ENCODE assay signal across 21 mouse cellular contexts in genomic region chr1:134168985-134169697, GRCm38 (mm10). TPM values are rescaled to one million over a fixed set of nuclear protein-coding genes. Genes with fewer than 3 reads are reported as not detected.
"Had no signal": no experiment of that assay in that cellular context is flagged by ENCODE, and none has a peak within 500 bp of the region (broad histone marks: within the 10 kb centered on the region; RNA-seq: fewer than 3 reads in every experiment).

No protein-coding gene starts in this region.

- ATAC-seq: liver, postnatal 0 days; lung, postnatal 0 days; midbrain, embryonic 16.5 days had no signal

- H3K4me3 ChIP-seq: liver, embryonic 13.5 days; liver, embryonic 15.5 days; lung, embryonic 15.5 days; megakaryocyte, embryonic 14.5 days; midbrain, embryonic 12.5 days; neural tube, embryonic 12.5 days; stomach, embryonic 15.5 days had no signal

- H3K27ac ChIP-seq: liver, embryonic 13.5 days; liver, embryonic 15.5 days; lung, embryonic 15.5 days; macrophage; midbrain, embryonic 12.5 days; neural tube, embryonic 12.5 days; stomach, embryonic 15.5 days had no signal

- H3K9me3 ChIP-seq: liver, embryonic 13.5 days; liver, embryonic 15.5 days; lung, embryonic 15.5 days; midbrain, embryonic 12.5 days; neural tube, embryonic 12.5 days; stomach, embryonic 15.5 days had no signal

- DNase-seq: liver, embryonic 13.5 days; liver, postnatal 0 days; lung, adult 2 months; lung, postnatal 14 days; lung, postnatal 36 days; midbrain, embryonic 14.5 days; right cerebral cortex, postnatal 14 days; thymus, adult 2 months; thymus, postnatal 25 days; thymus, postnatal 4 days had no signal

- H3K4me2 ChIP-seq: liver, embryonic 13.5 days; liver, embryonic 15.5 days; lung, embryonic 15.5 days; midbrain, embryonic 12.5 days; neural tube, embryonic 12.5 days; stomach, embryonic 15.5 days had no signal

- H3K36me3 ChIP-seq: liver, embryonic 13.5 days; liver, embryonic 15.5 days; lung, embryonic 15.5 days; midbrain, embryonic 12.5 days; neural tube, embryonic 12.5 days; stomach, embryonic 15.5 days had no signal

- H3K9ac ChIP-seq: liver, embryonic 13.5 days; liver, embryonic 15.5 days; liver, postnatal 0 days; lung, embryonic 15.5 days; midbrain, embryonic 12.5 days; neural tube, embryonic 12.5 days; stomach, embryonic 15.5 days had no signal

- H3K4me1 ChIP-seq: lung, embryonic 15.5 days; midbrain, embryonic 12.5 days; neural tube, embryonic 12.5 days; stomach, embryonic 15.5 days had no signal

- H3K27me3 ChIP-seq: liver, embryonic 13.5 days; liver, embryonic 15.5 days; lung, embryonic 15.5 days; midbrain, embryonic 12.5 days; neural tube, embryonic 12.5 days; stomach, embryonic 15.5 days had no signal

RNA-seq across cellular contexts. Expression of gene Mybph, which starts 24.1 kb away (rescaled TPM):
- polyA plus RNA-seq: liver, postnatal 0 days; macrophage; midbrain, embryonic 12.5 days; spleen, adult 2 months; urinary bladder, adult 2 months had no signal

RNA-seq across cellular contexts. Expression of gene Chit1, which starts 58.1 kb away (rescaled TPM):
- polyA plus RNA-seq: macrophage; midbrain, embryonic 12.5 days; midbrain, embryonic 14.5 days; spleen, adult 2 months; urinary bladder, adult 2 months had no signal
